Mouse (Mus musculus): ENCODE measurements at regions not wholly inside any gene's neighbourhood (a gene's known extent, or its start where the extent isn't known, plus 50 kb on each side); places are given as distances from the start of the nearest gene placed in this dataset.

- H3K4me2 ChIP-seq (ENCODE audit: low read length), result no peak overlapping the region
- H3K9me3 ChIP-seq (replicated peaks; ENCODE audit: control insufficient read depth, low read length), result no peaks in the 10 kb centered on the region
- H3K36me3 ChIP-seq (ENCODE audit: control insufficient read depth, insufficient read depth, low read length), result no peaks in the 10 kb centered on the region
- WGBS, result 84% methylated on average over 5 of the region's 5 CpGs
- no peaks in the 10 kb centered on the region for H3K4me1 ChIP-seq (ENCODE audit: control insufficient read depth, insufficient read depth, low read length)
- no peak overlapping the region for H3K27ac ChIP-seq (ENCODE audit: low read depth, low read length)
- DNase-seq (ENCODE audit: low spot score) (no peak), ATAC-seq (no peak)
- H3K27me3 ChIP-seq (replicated peaks; ENCODE audit: control insufficient read depth, insufficient read depth, low read length), result no peaks in the 10 kb centered on the region
- no peak overlapping the region for H3K4me3 ChIP-seq (ENCODE audit: low read depth, low read length)
- no peak overlapping the region for H3K9ac ChIP-seq (ENCODE audit: low read length)
Observed at GRCm38 (mm10) chr17:54821059-54821458, 522.2 kb upstream of the Slc5a7 start.

DNA sequence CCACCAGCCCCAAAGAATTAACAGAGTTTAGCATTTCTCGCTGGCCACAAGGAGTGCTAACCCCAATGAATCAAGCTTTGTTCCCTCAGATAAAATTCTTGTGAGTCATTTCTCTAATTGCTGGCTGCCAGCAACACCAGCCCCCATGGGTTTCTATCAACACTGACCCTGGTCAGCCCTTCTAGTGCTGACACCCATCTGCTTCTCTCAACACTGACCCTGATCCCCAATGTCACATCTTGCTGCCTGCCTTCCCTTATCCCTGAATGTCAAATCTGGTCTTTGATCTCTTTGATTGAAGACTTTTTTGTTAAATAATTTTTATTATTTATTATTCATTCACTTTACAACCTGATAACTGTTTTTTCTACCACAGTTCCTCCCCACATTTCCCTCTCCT lies 554.8 kb upstream of the Slc5a7 start:
- no peak overlapping the region for H3K9ac ChIP-seq (ENCODE audit: low read length)
- H3K9me3 ChIP-seq (replicated peaks; ENCODE audit: control insufficient read depth, low read length), result no peaks in the 10 kb centered on the region
- H3K4me2 ChIP-seq (ENCODE audit: low read length), result no peak overlapping the region
- H3K4me1 ChIP-seq (ENCODE audit: control insufficient read depth, insufficient read depth, low read length), result no peaks in the 10 kb centered on the region
- no peaks in the 10 kb centered on the region for H3K36me3 ChIP-seq (ENCODE audit: control insufficient read depth, insufficient read depth, low read length)
- DNase-seq (ENCODE audit: low spot score), result no peak
- 78% methylated on average over 1 of the region's 1 CpGs for WGBS
- H3K27ac ChIP-seq (ENCODE audit: low read depth, low read length), result no peak overlapping the region
- H3K4me3 ChIP-seq (ENCODE audit: low read depth, low read length), result no peak overlapping the region
- no peaks in the 10 kb centered on the region for H3K27me3 ChIP-seq (replicated peaks; ENCODE audit: control insufficient read depth, insufficient read depth, low read length)
- ATAC-seq, result no peak

DNA sequence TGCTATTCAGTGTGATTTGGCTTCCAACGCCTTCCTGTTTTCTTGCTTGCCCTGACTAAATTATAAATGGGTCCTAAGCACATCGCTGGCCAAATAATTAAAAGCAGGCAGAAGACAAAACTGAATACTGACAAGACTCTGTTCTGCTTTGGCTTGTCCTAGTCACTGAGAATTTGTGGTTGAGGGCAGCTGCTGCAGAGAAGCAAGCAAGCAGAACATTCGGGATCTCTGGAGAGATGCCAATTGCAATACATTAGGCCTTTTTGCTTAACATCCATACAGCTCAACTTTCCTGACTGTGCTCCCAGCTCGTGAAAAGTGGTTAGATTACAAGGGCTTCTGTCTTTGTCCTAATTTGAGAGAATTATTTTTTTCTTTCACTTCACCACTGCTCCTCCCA lies 549.0 kb upstream of the St6gal2 start:
- no peaks in the 10 kb centered on the region for H3K36me3 ChIP-seq (ENCODE audit: control insufficient read depth, insufficient read depth, low read length)
- no peak overlapping the region for H3K9ac ChIP-seq (ENCODE audit: low read length)
- no peak overlapping the region for H3K4me3 ChIP-seq (ENCODE audit: low read depth, low read length)
- no peak overlapping the region for H3K4me2 ChIP-seq (ENCODE audit: low read length)
- ATAC-seq (no peak), DNase-seq (ENCODE audit: low spot score) (peak; percentile 49)
- 52% methylated on average over 4 of the region's 4 CpGs for WGBS
- no peaks in the 10 kb centered on the region for H3K4me1 ChIP-seq (ENCODE audit: control insufficient read depth, insufficient read depth, low read length)
- H3K27ac ChIP-seq (ENCODE audit: low read depth, low read length), result no peak overlapping the region
- no peaks in the 10 kb centered on the region for H3K9me3 ChIP-seq (replicated peaks; ENCODE audit: control insufficient read depth, low read length)
- H3K27me3 ChIP-seq (replicated peaks; ENCODE audit: control insufficient read depth, insufficient read depth, low read length), result no peaks in the 10 kb centered on the region

DNA sequence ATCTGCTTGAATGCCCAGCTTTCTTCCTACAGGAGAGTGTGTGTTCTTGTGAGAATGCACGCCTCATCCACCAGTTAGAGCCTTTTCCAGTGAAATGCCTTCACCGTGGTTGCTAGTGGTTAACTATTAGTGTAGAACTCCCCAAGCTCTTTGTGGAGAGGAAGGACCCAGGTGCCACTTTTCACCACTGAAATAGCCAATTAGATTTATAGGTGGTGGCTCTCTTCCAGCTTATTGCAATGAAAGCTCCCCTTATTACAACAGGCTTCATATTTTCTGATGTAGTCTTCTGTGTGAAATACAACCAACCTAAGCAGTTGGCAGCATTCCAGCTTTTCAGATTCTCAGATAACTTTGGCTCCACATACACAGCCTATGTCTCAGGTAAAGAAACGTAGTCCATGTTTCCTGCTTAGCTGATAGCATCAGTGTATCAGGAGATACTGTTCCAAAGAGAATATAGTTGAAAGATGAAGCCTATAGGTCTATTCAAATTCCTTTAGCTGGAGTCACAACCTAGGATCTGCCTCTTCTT lies 515.9 kb upstream of the St6gal2 start:
- DNase-seq (ENCODE audit: low spot score) (no peak), ATAC-seq (no peak)
- no peak overlapping the region for H3K9ac ChIP-seq (ENCODE audit: low read length)
- no peaks in the 10 kb centered on the region for H3K36me3 ChIP-seq (ENCODE audit: control insufficient read depth, insufficient read depth, low read length)
- no peak overlapping the region for H3K27ac ChIP-seq (ENCODE audit: low read depth, low read length)
- WGBS, result 71% methylated on average over 3 of the region's 3 CpGs
- no peak overlapping the region for H3K4me2 ChIP-seq (ENCODE audit: low read length)
- no peak overlapping the region for H3K4me3 ChIP-seq (ENCODE audit: low read depth, low read length)
- H3K4me1 ChIP-seq (ENCODE audit: control insufficient read depth, insufficient read depth, low read length), result no peaks in the 10 kb centered on the region
- no peaks in the 10 kb centered on the region for H3K27me3 ChIP-seq (replicated peaks; ENCODE audit: control insufficient read depth, insufficient read depth, low read length)
- no peaks in the 10 kb centered on the region for H3K9me3 ChIP-seq (replicated peaks; ENCODE audit: control insufficient read depth, low read length)

GRCm38 (mm10) chr17:54943380-54944047 lies 501.7 kb upstream of the St6gal2 start:
- ATAC-seq, result 0 out of 2 replicates have a peak, but pooled peaks have one; percentile 26
- no peak overlapping the region for H3K27ac ChIP-seq (ENCODE audit: low read depth, low read length)
- H3K4me3 ChIP-seq (ENCODE audit: low read depth, low read length), result no peak overlapping the region
- 39% methylated on average over 3 of the region's 3 CpGs for WGBS
- H3K27me3 ChIP-seq (replicated peaks; ENCODE audit: control insufficient read depth, insufficient read depth, low read length), result no peaks in the 10 kb centered on the region
- H3K9ac ChIP-seq (ENCODE audit: low read length), result no peak overlapping the region
- H3K36me3 ChIP-seq (ENCODE audit: control insufficient read depth, insufficient read depth, low read length), result no peaks in the 10 kb centered on the region
- H3K4me1 ChIP-seq (ENCODE audit: control insufficient read depth, insufficient read depth, low read length), result no peaks in the 10 kb centered on the region
- no peaks in the 10 kb centered on the region for H3K9me3 ChIP-seq (replicated peaks; ENCODE audit: control insufficient read depth, low read length)
- H3K4me2 ChIP-seq (ENCODE audit: low read length), result no peak overlapping the region
- peak; percentile 2 for DNase-seq (ENCODE audit: low spot score)

DNA sequence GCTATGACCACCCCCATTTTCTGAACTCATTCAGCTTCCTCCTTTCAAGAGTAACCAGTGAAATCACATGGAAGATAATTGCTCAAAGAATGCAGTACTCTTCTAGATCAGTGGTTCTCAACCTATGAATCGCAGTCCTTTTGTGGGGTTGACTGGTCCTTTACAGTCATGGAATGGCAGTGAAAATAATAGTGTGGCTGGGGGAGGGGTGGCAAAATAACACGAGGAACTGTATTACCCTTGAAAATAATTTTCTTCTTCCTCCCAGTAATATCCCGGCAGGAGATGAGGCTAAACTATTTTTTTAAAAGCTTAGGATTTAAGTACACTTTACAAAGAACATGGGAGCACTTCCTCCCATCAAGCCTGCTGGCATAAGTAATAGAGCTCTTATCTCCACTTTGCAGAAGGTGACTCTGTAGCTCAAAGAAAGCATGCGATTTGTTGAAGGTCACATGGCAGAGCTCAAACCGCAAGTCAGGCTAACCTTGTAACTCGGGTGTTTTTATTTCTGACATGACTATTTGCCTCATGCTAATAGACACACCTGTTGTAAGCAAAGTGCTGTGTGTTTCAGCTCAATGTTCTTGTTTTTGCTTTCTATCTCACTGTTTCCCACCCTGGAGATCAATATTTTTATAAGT lies 500.8 kb upstream of the St6gal2 start:
- Histone ChIP-seq H3K36me3 (ENCODE audit: control insufficient read depth, insufficient read depth, low read length) (no peaks in the 10 kb centered on the region), H3K4me3 (ENCODE audit: low read depth, low read length) (no peak overlapping the region), H3K9me3 (replicated peaks; ENCODE audit: control insufficient read depth, low read length) (no peaks in the 10 kb centered on the region), H3K4me1 (ENCODE audit: control insufficient read depth, insufficient read depth, low read length) (no peaks in the 10 kb centered on the region), H3K27ac (ENCODE audit: low read depth, low read length) (no peak overlapping the region), H3K4me2 (ENCODE audit: low read length) (no peak overlapping the region), H3K9ac (ENCODE audit: low read length) (no peak overlapping the region), H3K27me3 (replicated peaks; ENCODE audit: control insufficient read depth, insufficient read depth, low read length) (no peaks in the 10 kb centered on the region)
- ATAC-seq (no peak), DNase-seq (ENCODE audit: low spot score) (no peak)
- WGBS, result 61% methylated on average over 6 of the region's 6 CpGs

All from forebrain, embryonic 14.5 days (tissue).